Mouse (Mus musculus) kidney, embryonic 15.5 days (tissue): ENCODE data around the gene Ago1. TPM values are rescaled to one million over a fixed set of nuclear protein-coding genes. Genes with fewer than 3 reads are reported as not detected.

Experiments used
- ATAC-seq: fragments of 200-750 bp; cut with Nextera tagmentation; replicated peaks from 2 replicates; pipeline ENCODE4 v1.8.0; 2017; ENCODE audit warnings: moderate TSS enrichment; ENCODE audit not compliant: low FRiP score
- H3K27ac ChIP-seq: fragments of 300-500 bp; sonication (generic); 2 replicates; pipeline ENCODE4 v1.5.1; 2015; ENCODE audit warnings: mild to moderate bottlenecking, inconsistent platforms
- H3K27me3 ChIP-seq: fragments of 300-500 bp; sonication (generic); 2 replicates; pipeline ENCODE4 v1.6.1; 2015; ENCODE audit warnings: inconsistent platforms
- H3K36me3 ChIP-seq: fragments of 300-500 bp; sonication (generic); 2 replicates; pipeline ENCODE4 v1.6.1; 2015; ENCODE audit warnings: inconsistent platforms
- H3K4me1 ChIP-seq: fragments of 300-500 bp; sonication (generic); 2 replicates; pipeline ENCODE4 v1.6.1; 2015; ENCODE audit warnings: inconsistent platforms
- H3K4me2 ChIP-seq: fragments of 300-500 bp; sonication (generic); 2 replicates; pipeline ENCODE4 v1.6.1; 2015; ENCODE audit warnings: moderate library complexity, mild to moderate bottlenecking, inconsistent platforms
- H3K4me3 ChIP-seq: fragments of 300-500 bp; sonication (generic); replicated peaks from 2 replicates; pipeline ENCODE4 v1.5.1; 2015; ENCODE audit warnings: mild to moderate bottlenecking, inconsistent platforms
- H3K9ac ChIP-seq: fragments of 300-500 bp; sonication (generic); 2 replicates; pipeline ENCODE4 v1.6.1; 2015; ENCODE audit warnings: mild to moderate bottlenecking, inconsistent platforms
- H3K9me3 ChIP-seq: fragments of 300-500 bp; sonication (generic); replicated peaks from 2 replicates; pipeline ENCODE4 v1.6.1; 2016; ENCODE audit warnings: inconsistent platforms
- WGBS: fragments of 180-500 bp; shearing (Covaris S2); methylation state at CpG from one replicate; pipeline ENCODE4 v1.1.7; 2015; ENCODE audit warnings: mixed read lengths; 5-methylcytosine and 5-hydroxymethylcytosine counted together
- polyA plus RNA-seq: library from polyadenylated mRNA; unstranded; fragments of >200 nt; fragmentation: Nextera tagmentation; extraction: Ambion mirVana; gene quantifications from 2 replicates; pipeline ENCODE4 v1.2.1, GENCODE M21; 2015

Ago1 gene
- polyA plus RNA-seq, 1 experiment from 2014 or later, result 5.2 TPM

- Histone ChIP-seq H3K36me3 (no peaks in the 10 kb centered on the region), H3K27me3 (no peaks in the 10 kb centered on the region), H3K4me2 (peak overlapping the region; percentile 80), H3K27ac (peak overlapping the region; percentile 91), H3K9me3 (no peaks in the 10 kb centered on the region), H3K4me1 (peaks cover 46% of the 10 kb centered on the region), H3K9ac (peak overlapping the region; percentile 93), H3K4me3 (peak overlapping the region; percentile 80)
- 1% methylated on average over 24 of the region's 25 CpGs for WGBS
- ATAC-seq, result peak; percentile 77
Measured at GRCm38 (mm10) chr4:126467721-126468284, 580 bp downstream of the Ago1 start.

- no peaks in the 10 kb centered on the region for H3K27me3 ChIP-seq
- H3K4me2 ChIP-seq, result peak overlapping the region; percentile 44
- peaks cover 46% of the 10 kb centered on the region for H3K4me1 ChIP-seq
- no peak overlapping the region for H3K4me3 ChIP-seq
- H3K9me3 ChIP-seq, result no peaks in the 10 kb centered on the region
- no peaks in the 10 kb centered on the region for H3K36me3 ChIP-seq
- no peak overlapping the region for H3K9ac ChIP-seq
- WGBS, result 33% methylated on average over 8 of the region's 8 CpGs
- peak overlapping the region; percentile 47; the same call in 1 of the 2 replicates for H3K27ac ChIP-seq
- no peak for ATAC-seq
Measured at GRCm38 (mm10) chr4:126466251-126466750, 2.1 kb downstream of the Ago1 start.

- Histone ChIP-seq H3K9me3 (no peaks in the 10 kb centered on the region), H3K27ac (peak overlapping the region; percentile 47; the same call in 1 of the 2 replicates), H3K36me3 (peaks cover under 1% of the 10 kb centered on the region; the same call in 1 of the 2 replicates), H3K4me3 (no peak overlapping the region), H3K4me1 (peaks cover 46% of the 10 kb centered on the region), H3K9ac (no peak overlapping the region), H3K4me2 (peak overlapping the region; percentile 44), H3K27me3 (no peaks in the 10 kb centered on the region)
- ATAC-seq, result peak; percentile 29
- 8% methylated on average over 8 of the region's 8 CpGs for WGBS
Measured at GRCm38 (mm10) chr4:126465843-126466242, 2.5 kb downstream of the Ago1 start.

DNA sequence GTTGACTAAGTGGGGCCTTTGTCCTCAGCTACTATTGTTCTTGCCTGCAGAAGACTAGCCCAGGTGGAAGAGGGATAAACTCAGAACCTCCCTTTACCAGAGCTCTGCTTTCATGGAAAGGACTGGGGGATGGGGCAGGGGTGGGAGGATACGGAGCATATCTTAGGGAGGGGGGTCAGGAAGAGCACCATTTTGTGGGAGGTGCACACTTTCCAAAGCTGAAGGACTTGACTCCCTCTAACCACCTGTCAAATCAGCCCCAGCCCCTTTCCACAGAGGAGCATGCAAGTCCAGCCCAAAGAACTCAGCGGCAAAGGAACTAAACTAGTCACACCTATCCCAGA, 3.5 kb downstream of the Ago1 start:
- H3K4me3 ChIP-seq, result no peak overlapping the region
- 9% methylated on average over 2 of the region's 2 CpGs for WGBS
- H3K4me1 ChIP-seq, result peaks cover 46% of the 10 kb centered on the region
- no peaks in the 10 kb centered on the region for H3K9me3 ChIP-seq
- no peak overlapping the region for H3K27ac ChIP-seq
- no peak for ATAC-seq
- H3K36me3 ChIP-seq, result peaks cover 10% of the 10 kb centered on the region
- H3K4me2 ChIP-seq, result 0 out of 2 replicates have a peak overlapping the region, but pooled peaks have one; percentile 44
- no peaks in the 10 kb centered on the region for H3K27me3 ChIP-seq
- no peak overlapping the region for H3K9ac ChIP-seq

- Histone ChIP-seq H3K9ac (no peak overlapping the region), H3K9me3 (no peaks in the 10 kb centered on the region), H3K4me3 (no peak overlapping the region), H3K4me2 (no peak overlapping the region), H3K27ac (no peak overlapping the region), H3K36me3 (peaks cover 15% of the 10 kb centered on the region), H3K4me1 (peaks cover 46% of the 10 kb centered on the region), H3K27me3 (no peaks in the 10 kb centered on the region)
- 30% methylated on average over 4 of the region's 4 CpGs for WGBS
- no peak for ATAC-seq
Measured at GRCm38 (mm10) chr4:126464189-126464891, 4.0 kb downstream of the Ago1 start.

DNA sequence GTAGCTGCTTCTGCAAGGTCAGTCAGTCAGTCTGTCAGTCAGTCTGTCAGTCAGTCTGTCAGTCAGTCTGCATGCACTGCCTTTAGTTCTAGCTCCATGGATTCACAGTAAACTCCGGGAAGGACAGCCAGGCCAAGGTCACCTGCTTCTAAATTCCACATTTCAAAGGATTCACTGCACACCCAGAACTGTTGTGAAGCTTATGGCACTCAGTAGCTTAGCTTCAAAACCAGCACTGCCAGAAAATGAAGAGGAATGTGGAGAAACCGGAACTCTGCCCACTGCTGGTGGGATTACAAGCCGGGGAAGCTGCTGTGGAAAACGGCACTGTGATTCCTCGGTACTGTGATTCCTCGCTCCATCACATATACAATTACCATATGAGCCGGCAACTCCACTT, 12.9 kb downstream of the Ago1 start:
- WGBS, result 96% methylated on average over 7 of the region's 7 CpGs
- no peak for ATAC-seq
- Histone ChIP-seq H3K9me3 (no peaks in the 10 kb centered on the region), H3K4me1 (no peaks in the 10 kb centered on the region), H3K4me3 (no peak overlapping the region), H3K36me3 (peaks cover 96% of the 10 kb centered on the region), H3K4me2 (no peak overlapping the region), H3K27me3 (no peaks in the 10 kb centered on the region), H3K9ac (no peak overlapping the region), H3K27ac (no peak overlapping the region)

GRCm38 (mm10) chr4:126454547-126455254, 13.7 kb downstream of the Ago1 start:
- Histone ChIP-seq H3K9ac (no peak overlapping the region), H3K4me3 (no peak overlapping the region), H3K4me1 (no peaks in the 10 kb centered on the region), H3K36me3 (peaks cover 95% of the 10 kb centered on the region), H3K27me3 (no peaks in the 10 kb centered on the region), H3K9me3 (no peaks in the 10 kb centered on the region), H3K27ac (no peak overlapping the region), H3K4me2 (no peak overlapping the region)
- WGBS, result 94% methylated on average over 5 of the region's 5 CpGs
- ATAC-seq, result no peak

GRCm38 (mm10) chr4:126450268-126450667, 18.1 kb downstream of the Ago1 start:
- H3K27me3 ChIP-seq, result no peaks in the 10 kb centered on the region
- H3K4me2 ChIP-seq, result no peak overlapping the region
- ATAC-seq, result no peak
- 84% methylated on average over 1 of the region's 1 CpGs for WGBS
- H3K9me3 ChIP-seq, result no peaks in the 10 kb centered on the region
- no peak overlapping the region for H3K27ac ChIP-seq
- no peak overlapping the region for H3K9ac ChIP-seq
- peaks cover 85% of the 10 kb centered on the region for H3K36me3 ChIP-seq
- H3K4me1 ChIP-seq, result no peaks in the 10 kb centered on the region
- H3K4me3 ChIP-seq, result no peak overlapping the region

- H3K27ac ChIP-seq, result no peak overlapping the region
- peaks cover 78% of the 10 kb centered on the region for H3K36me3 ChIP-seq
- H3K9ac ChIP-seq, result no peak overlapping the region
- no peak overlapping the region for H3K4me3 ChIP-seq
- no peaks in the 10 kb centered on the region for H3K9me3 ChIP-seq
- ATAC-seq, result no peak
- WGBS, result 78% methylated on average over 7 of the region's 7 CpGs
- no peak overlapping the region for H3K4me2 ChIP-seq
- no peaks in the 10 kb centered on the region for H3K4me1 ChIP-seq
- H3K27me3 ChIP-seq, result no peaks in the 10 kb centered on the region
Measured at GRCm38 (mm10) chr4:126447126-126447525, 21.3 kb downstream of the Ago1 start.

DNA sequence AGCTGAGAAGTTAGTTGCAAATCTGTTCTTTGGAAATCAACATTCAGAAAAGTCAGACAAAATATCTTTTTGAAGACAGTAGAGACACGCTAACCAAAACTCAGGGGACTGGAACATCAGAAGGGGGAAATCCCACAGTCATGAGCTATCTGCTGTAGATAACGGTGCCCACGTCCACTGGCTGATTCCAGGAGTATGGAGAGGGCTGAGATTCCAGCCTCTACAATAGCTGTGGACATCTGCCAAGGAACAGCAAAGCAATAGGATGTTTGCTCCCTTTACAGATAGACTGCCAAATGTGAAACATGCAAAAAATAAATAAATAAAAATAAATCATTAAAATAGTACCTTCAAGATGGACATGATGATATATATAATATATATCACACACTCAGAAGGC, 23.9 kb downstream of the Ago1 start:
- Histone ChIP-seq H3K27me3 (no peaks in the 10 kb centered on the region), H3K36me3 (peaks cover 81% of the 10 kb centered on the region), H3K4me2 (no peak overlapping the region), H3K9ac (no peak overlapping the region), H3K4me3 (no peak overlapping the region), H3K9me3 (no peaks in the 10 kb centered on the region), H3K27ac (no peak overlapping the region), H3K4me1 (no peaks in the 10 kb centered on the region)
- ATAC-seq, result no peak
- WGBS, result 90% methylated on average over 3 of the region's 3 CpGs

GRCm38 (mm10) chr4:126438261-126438660, 30.1 kb downstream of the Ago1 start:
- H3K4me2 ChIP-seq, result no peak overlapping the region
- no peak overlapping the region for H3K4me3 ChIP-seq
- no peak overlapping the region for H3K9ac ChIP-seq
- WGBS, result 68% methylated on average over 5 of the region's 5 CpGs
- H3K36me3 ChIP-seq, result peaks cover 65% of the 10 kb centered on the region
- no peak overlapping the region for H3K27ac ChIP-seq
- no peak for ATAC-seq
- H3K27me3 ChIP-seq, result no peaks in the 10 kb centered on the region
- H3K9me3 ChIP-seq, result no peaks in the 10 kb centered on the region
- no peaks in the 10 kb centered on the region for H3K4me1 ChIP-seq

DNA sequence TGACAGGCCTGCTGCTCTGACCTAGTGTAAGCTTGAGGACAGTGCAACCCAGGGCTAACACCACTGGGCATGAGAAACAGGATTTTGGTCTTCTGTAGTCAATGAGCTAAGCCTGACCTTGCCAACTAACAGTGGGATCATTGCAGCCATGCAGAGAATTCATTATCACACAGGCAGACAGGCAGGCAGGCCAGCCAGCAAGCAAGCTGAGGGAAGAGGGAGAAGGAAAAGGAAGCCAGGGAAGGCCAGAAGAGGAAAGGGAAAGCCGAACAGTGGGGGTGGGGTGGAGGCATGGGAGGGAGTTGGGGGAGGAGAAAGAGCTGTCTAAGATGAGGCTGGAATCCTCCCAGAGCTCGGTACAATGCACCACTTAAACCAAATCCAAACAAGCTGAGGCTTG, 32.1 kb downstream of the Ago1 start:
- Histone ChIP-seq H3K4me3 (no peak overlapping the region), H3K27me3 (no peaks in the 10 kb centered on the region), H3K4me2 (no peak overlapping the region), H3K36me3 (peaks cover 45% of the 10 kb centered on the region), H3K27ac (no peak overlapping the region), H3K4me1 (no peaks in the 10 kb centered on the region), H3K9ac (no peak overlapping the region), H3K9me3 (no peaks in the 10 kb centered on the region)
- ATAC-seq, result no peak
- 62% methylated on average over 2 of the region's 2 CpGs for WGBS
